Mouse (Mus musculus) stomach, postnatal 0 days (tissue): ENCODE measurements around the gene Usp54.

Experiments
- CTCF ChIP-seq: IDR thresholded peaks from 2 replicates; pipeline ENCODE4 v1.5.1; 2016; ENCODE audit warnings: antibody characterized with exemption, low read depth, mild to moderate bottlenecking, moderate library complexity
- EP300 ChIP-seq: optimal IDR thresholded peaks from 2 replicates; pipeline ENCODE3; 2016; ENCODE audit warnings: antibody characterized with exemption

DNA sequence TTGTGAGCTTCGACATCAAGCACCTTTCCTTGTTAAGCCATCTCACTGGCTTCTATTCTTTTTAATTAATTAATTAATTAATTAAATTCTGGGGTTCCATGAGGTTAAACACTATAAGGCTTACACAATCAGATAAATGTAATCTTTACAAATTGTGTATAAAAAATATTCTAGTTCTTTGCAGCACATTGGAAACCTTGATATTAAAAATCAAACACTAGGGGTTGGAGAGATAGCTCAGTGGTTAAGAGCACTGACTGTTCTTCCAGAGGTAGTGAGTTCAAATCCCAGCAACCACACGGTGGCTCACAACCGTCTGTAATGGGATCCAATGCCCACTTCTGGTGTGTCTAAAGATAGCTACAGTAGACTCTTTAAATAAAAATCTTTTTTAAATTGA is 18.0 kb downstream of the Usp54 start:
- no peak for TF ChIP-seq CTCF
- TF ChIP-seq EP300: no peak
